Mouse (Mus musculus) embryonic facial prominence, embryonic 10.5 days (tissue): ENCODE measurements at regions not wholly inside any gene's neighbourhood (a gene's known extent, or its start where the extent isn't known, plus 50 kb on each side); places are given as distances from the start of the nearest gene placed in this dataset.
A peak's percentile ranks its signal among the peaks of the same experiment; 100 is the strongest.

Source experiments
- DNase-seq: peaks from one replicate; pipeline ENCODE4 v3.0.0-alpha.2; 2017; ENCODE audit warnings: low spot score
- H3K27ac ChIP-seq: fragments of 300-500 bp; sonication (generic); replicated peaks from 2 replicates; pipeline ENCODE4 v1.5.1; 2016; ENCODE audit warnings: mild to moderate bottlenecking
- H3K27me3 ChIP-seq: fragments of 300-500 bp; sonication (generic); replicated peaks from 2 replicates; pipeline ENCODE4 v1.6.1; 2016; ENCODE audit warnings: low read depth, mild to moderate bottlenecking; ENCODE audit not compliant: poor library complexity, severe bottlenecking
- H3K36me3 ChIP-seq: fragments of 300-500 bp; sonication (generic); replicated peaks from 2 replicates; pipeline ENCODE4 v1.6.1; 2016; ENCODE audit warnings: mild to moderate bottlenecking, moderate library complexity
- H3K4me1 ChIP-seq: fragments of 300-500 bp; sonication (generic); 2 replicates; pipeline ENCODE4 v1.6.1; 2016
- H3K4me3 ChIP-seq: fragments of 300-500 bp; sonication (generic); 2 replicates; pipeline ENCODE4 v1.5.1; 2016; ENCODE audit warnings: mild to moderate bottlenecking, moderate library complexity
- H3K9me3 ChIP-seq: fragments of 300-500 bp; sonication (generic); 2 replicates; pipeline ENCODE4 v1.6.1; 2016; ENCODE audit warnings: mild to moderate bottlenecking
- WGBS: fragments of 180-500 bp; shearing (Covaris S2); methylation state at CpG from one replicate; pipeline ENCODE4 v1.1.7; 2016; 5-methylcytosine and 5-hydroxymethylcytosine counted together

DNA sequence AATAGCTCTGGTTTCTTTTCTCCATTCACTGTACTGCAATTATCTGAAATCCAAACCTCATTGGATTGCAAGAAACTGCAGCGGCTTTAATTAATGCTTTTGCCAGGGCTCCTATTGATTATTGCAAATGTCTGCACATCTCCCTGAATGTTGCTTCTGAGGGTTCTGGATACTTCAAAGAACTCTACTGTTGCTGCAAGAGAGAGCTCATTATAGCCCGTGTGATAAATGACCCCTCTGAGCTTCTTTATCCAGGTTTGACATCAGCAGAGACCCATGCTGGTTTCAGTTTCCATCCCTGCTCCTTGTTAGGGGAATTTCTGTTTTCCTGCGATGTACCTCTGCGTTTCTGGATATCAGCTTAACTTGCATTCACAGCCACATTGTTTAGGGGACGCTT, 78.4 kb upstream of the Nav3 start:
- no peak overlapping the region for H3K27ac ChIP-seq
- 41% methylated on average over 5 of the region's 5 CpGs for WGBS

GRCm38 (mm10) chr10:110542712-110543111, 86.7 kb upstream of the Nav3 start:
- Histone ChIP-seq H3K4me1 (no peaks in the 10 kb centered on the region), H3K27me3 (no peaks in the 10 kb centered on the region), H3K4me3 (no peak overlapping the region), H3K27ac (no peak overlapping the region), H3K36me3 (no peaks in the 10 kb centered on the region), H3K9me3 (no peaks in the 10 kb centered on the region)
- no peak for DNase-seq
- WGBS: 58% methylated on average over 6 of the region's 6 CpGs

More for the DNA sequence above, 78.4 kb upstream of the Nav3 start:
- DNase-seq: no peak
- Histone ChIP-seq H3K4me1 (0 out of 2 replicates have a peak, but pooled peaks cover 5% of the 10 kb centered on the region), H3K9me3 (no peaks in the 10 kb centered on the region), H3K27me3 (no peaks in the 10 kb centered on the region), H3K36me3 (no peaks in the 10 kb centered on the region), H3K4me3 (no peak overlapping the region)

GRCm38 (mm10) chr10:110548391-110548790, 92.4 kb upstream of the Nav3 start:
- 87% methylated on average over 2 of the region's 2 CpGs for WGBS
- H3K4me3 ChIP-seq: no peak overlapping the region
- H3K36me3 ChIP-seq: no peaks in the 10 kb centered on the region
- no peak overlapping the region for H3K27ac ChIP-seq
- H3K9me3 ChIP-seq: no peaks in the 10 kb centered on the region
- H3K27me3 ChIP-seq: no peaks in the 10 kb centered on the region
- no peaks in the 10 kb centered on the region for H3K4me1 ChIP-seq
- DNase-seq: no peak

DNA sequence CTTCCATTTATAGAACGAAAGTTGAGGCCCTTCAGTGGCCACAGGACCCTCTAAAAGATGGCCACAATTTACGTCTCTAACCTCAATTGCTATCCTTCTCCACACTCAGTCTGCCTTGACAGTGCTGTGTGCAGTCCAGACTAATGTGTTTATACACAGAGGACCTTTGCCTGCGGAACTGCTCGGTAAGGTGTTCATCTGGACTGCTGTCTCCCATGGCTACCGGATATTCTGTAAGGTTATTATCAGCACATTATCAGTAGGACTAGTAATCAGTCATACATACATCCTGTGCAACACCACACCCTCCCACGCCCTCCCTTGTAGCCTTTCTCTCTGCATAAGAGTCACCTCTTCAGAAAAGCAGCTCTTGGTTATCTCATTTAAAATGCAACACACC, 98.0 kb upstream of the Nav3 start:
- Histone ChIP-seq H3K27me3 (no peaks in the 10 kb centered on the region), H3K4me3 (no peak overlapping the region), H3K36me3 (no peaks in the 10 kb centered on the region), H3K27ac (no peak overlapping the region), H3K9me3 (no peaks in the 10 kb centered on the region), H3K4me1 (no peaks in the 10 kb centered on the region)
- no peak for DNase-seq
- WGBS: 89% methylated on average over 6 of the region's 6 CpGs

DNA sequence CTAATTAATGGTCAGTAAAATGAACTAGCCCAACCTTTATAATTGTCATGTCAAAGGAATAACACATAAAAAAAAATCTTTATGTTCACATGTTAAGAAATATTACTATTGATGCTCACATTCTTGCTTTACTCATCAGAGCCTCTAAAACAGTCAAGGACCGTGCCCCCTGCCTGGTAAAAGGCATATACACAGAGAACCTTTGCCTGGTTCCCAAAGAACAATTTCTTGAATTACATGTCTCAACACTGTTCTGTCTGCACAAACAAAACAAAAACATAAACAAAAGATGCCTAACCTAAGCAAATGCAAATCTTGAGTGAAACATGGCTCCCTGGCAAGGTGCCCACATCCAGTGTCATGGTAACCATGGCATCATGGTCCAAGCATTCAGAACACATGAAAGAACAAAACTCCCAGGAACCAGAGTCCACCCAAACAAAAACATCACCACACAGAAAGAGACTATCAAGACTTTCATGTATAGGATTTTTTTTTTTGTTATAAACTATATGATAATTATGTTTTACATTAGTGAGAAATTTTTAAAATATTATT, 100.4 kb upstream of the Nav3 start:
- Histone ChIP-seq H3K4me1 (no peaks in the 10 kb centered on the region), H3K4me3 (no peak overlapping the region), H3K9me3 (no peaks in the 10 kb centered on the region), H3K27ac (no peak overlapping the region), H3K27me3 (no peaks in the 10 kb centered on the region), H3K36me3 (no peaks in the 10 kb centered on the region)
- DNase-seq: no peak
- 92% methylated on average over 1 of the region's 1 CpGs for WGBS

- no peak overlapping the region for H3K4me3 ChIP-seq
- no peaks in the 10 kb centered on the region for H3K9me3 ChIP-seq
- H3K27me3 ChIP-seq: no peaks in the 10 kb centered on the region
- no peaks in the 10 kb centered on the region for H3K36me3 ChIP-seq
- H3K27ac ChIP-seq: no peak overlapping the region
- no peak for DNase-seq
- WGBS: 88% methylated on average over 5 of the region's 5 CpGs
- 0 out of 2 replicates have a peak, but pooled peaks cover 2% of the 10 kb centered on the region for H3K4me1 ChIP-seq
These were observed 107.1 kb upstream of the Nav3 start for GRCm38 (mm10) chr10:110563057-110563456.

DNA sequence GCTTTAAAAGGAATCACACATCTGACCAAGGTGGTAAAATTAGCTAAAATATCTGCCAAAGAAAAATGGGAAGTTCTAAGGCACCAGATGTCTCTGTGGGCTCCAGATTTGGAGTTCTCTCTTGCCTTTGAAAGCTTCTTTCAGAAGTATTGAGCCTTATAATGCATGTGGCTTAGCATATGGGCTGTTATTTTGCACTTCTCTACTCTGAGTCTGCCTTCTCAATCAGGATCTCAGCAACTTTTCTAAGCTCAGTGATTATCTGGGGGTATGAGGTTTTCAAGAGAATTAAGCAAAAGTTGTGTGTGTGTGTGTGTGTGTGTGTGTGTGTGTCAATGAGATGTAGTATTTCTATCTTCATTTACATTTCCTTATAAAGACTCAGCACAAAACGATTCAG, 107.6 kb upstream of the Nav3 start:
- Histone ChIP-seq H3K4me1 (0 out of 2 replicates have a peak, but pooled peaks cover 2% of the 10 kb centered on the region), H3K9me3 (no peaks in the 10 kb centered on the region), H3K36me3 (no peaks in the 10 kb centered on the region), H3K4me3 (no peak overlapping the region), H3K27me3 (no peaks in the 10 kb centered on the region), H3K27ac (no peak overlapping the region)
- 63% methylated on average over 1 of the region's 1 CpGs for WGBS
- no peak for DNase-seq

- WGBS: 85% methylated on average over 12 of the region's 12 CpGs
- DNase-seq: no peak
- H3K36me3 ChIP-seq: no peaks in the 10 kb centered on the region
- H3K27ac ChIP-seq: no peak overlapping the region
- 0 out of 2 replicates have a peak, but pooled peaks cover 2% of the 10 kb centered on the region for H3K4me1 ChIP-seq
- H3K4me3 ChIP-seq: no peak overlapping the region
- H3K9me3 ChIP-seq: no peaks in the 10 kb centered on the region
- no peaks in the 10 kb centered on the region for H3K27me3 ChIP-seq
These were observed 110.5 kb upstream of the Nav3 start for GRCm38 (mm10) chr10:110566260-110567050.

GRCm38 (mm10) chr10:110570465-110570864, 114.5 kb upstream of the Nav3 start:
- WGBS: 88% methylated on average over 5 of the region's 5 CpGs
- no peak overlapping the region for H3K4me3 ChIP-seq

GRCm38 (mm10) chr10:110571179-110571578, 115.2 kb upstream of the Nav3 start:
- H3K4me3 ChIP-seq: no peak overlapping the region
- H3K4me1 ChIP-seq: no peaks in the 10 kb centered on the region
- 78% methylated on average over 4 of the region's 4 CpGs for WGBS
- H3K9me3 ChIP-seq: no peaks in the 10 kb centered on the region
- no peak for DNase-seq
- no peak overlapping the region for H3K27ac ChIP-seq
- H3K36me3 ChIP-seq: no peaks in the 10 kb centered on the region
- H3K27me3 ChIP-seq: no peaks in the 10 kb centered on the region

More at GRCm38 (mm10) chr10:110570465-110570864, 114.5 kb upstream of the Nav3 start:
- Histone ChIP-seq H3K27ac (no peak overlapping the region), H3K4me1 (no peaks in the 10 kb centered on the region), H3K27me3 (no peaks in the 10 kb centered on the region), H3K9me3 (no peaks in the 10 kb centered on the region), H3K36me3 (no peaks in the 10 kb centered on the region)
- no peak for DNase-seq

GRCm38 (mm10) chr10:110573530-110573929, 117.5 kb upstream of the Nav3 start:
- no peaks in the 10 kb centered on the region for H3K4me1 ChIP-seq
- no peaks in the 10 kb centered on the region for H3K9me3 ChIP-seq
- no peaks in the 10 kb centered on the region for H3K36me3 ChIP-seq
- H3K27me3 ChIP-seq: no peaks in the 10 kb centered on the region
- H3K4me3 ChIP-seq: no peak overlapping the region
- no peak for DNase-seq
- no peak overlapping the region for H3K27ac ChIP-seq
- 79% methylated on average over 7 of the region's 7 CpGs for WGBS

DNA sequence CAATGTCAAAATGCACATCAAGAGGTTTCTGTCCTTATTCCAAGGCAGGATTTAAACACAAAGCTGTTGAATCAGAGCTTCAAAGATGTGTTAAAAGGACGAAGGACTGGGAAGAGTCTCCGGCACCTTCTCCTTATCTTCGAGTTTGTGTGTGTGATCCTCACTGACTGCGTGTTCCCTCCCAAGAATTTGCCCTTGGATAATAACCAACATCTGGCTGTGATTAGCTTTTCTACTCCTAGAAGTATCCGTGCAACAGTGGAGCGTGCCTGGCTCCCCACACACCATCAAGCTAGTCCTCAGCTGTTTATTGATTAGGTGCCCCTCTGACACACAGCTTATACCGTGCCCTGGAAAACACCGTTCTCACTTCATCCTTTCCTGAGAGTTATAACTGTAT, 130.0 kb upstream of the Nav3 start:
- Histone ChIP-seq H3K4me1 (0 out of 2 replicates have a peak, but pooled peaks cover 3% of the 10 kb centered on the region), H3K4me3 (no peak overlapping the region), H3K36me3 (no peaks in the 10 kb centered on the region), H3K27ac (no peak overlapping the region), H3K9me3 (no peaks in the 10 kb centered on the region), H3K27me3 (no peaks in the 10 kb centered on the region)
- 47% methylated on average over 8 of the region's 8 CpGs for WGBS
- peak; percentile 21 for DNase-seq

GRCm38 (mm10) chr10:110586507-110586906, 130.5 kb upstream of the Nav3 start:
- H3K36me3 ChIP-seq: no peaks in the 10 kb centered on the region
- 0 out of 2 replicates have a peak, but pooled peaks cover 3% of the 10 kb centered on the region for H3K4me1 ChIP-seq
- H3K27me3 ChIP-seq: no peaks in the 10 kb centered on the region
- no peak for DNase-seq
- no peak overlapping the region for H3K4me3 ChIP-seq
- WGBS: 78% methylated on average over 6 of the region's 6 CpGs
- H3K27ac ChIP-seq: no peak overlapping the region
- no peaks in the 10 kb centered on the region for H3K9me3 ChIP-seq
